Mouse (Mus musculus) kidney, adult 2 months (tissue): Measurements from ENCODE around the gene Lrrc10b.

Experiments used
- CTCF ChIP-seq: fragments of 200-500 bp; conservative IDR thresholded peaks from 2 replicates; pipeline ENCODE4 v1.5.1; 2011; ENCODE audit warnings: low read depth, mild to moderate bottlenecking, control low read depth, low read length, moderate library complexity, mixed read lengths; ENCODE audit not compliant: insufficient read depth, insufficient read length
- POLR2A ChIP-seq: fragments of 200-500 bp; IDR thresholded peaks from one replicate; pipeline ENCODE4 v1.6.1; 2011; ENCODE audit warnings: low read depth, low read length, control low read depth

- no peak for TF ChIP-seq CTCF
- TF ChIP-seq POLR2A, result no peak
Measured at GRCm38 (mm10) chr19:10431841-10432240, 25.4 kb downstream of the Lrrc10b start.
